8 mouse cellular contexts compared by ENCODE assay signal in genomic region chr5:21700272-21700821, GRCm38 (mm10). TPM values are rescaled to one million over a fixed set of nuclear protein-coding genes. Genes with fewer than 3 reads are reported as not detected.
DNase-seq lines count a peak whose midpoint lies in the region; ATAC-seq lines count a peak whose summit lies in the region.

No protein-coding gene starts in this region.

- H3K36me3 ChIP-seq in lung, embryonic 15.5 days, result no peaks in the 10 kb centered on the region
- no peaks in the 10 kb centered on the region for H3K36me3 ChIP-seq in embryonic facial prominence, embryonic 13.5 days
- H3K36me3 ChIP-seq in intestine, embryonic 14.5 days (ENCODE audit: control insufficient read depth, insufficient read depth, low read length), result no peaks in the 10 kb centered on the region
- no peaks in the 10 kb centered on the region for H3K36me3 ChIP-seq in neural tube, embryonic 13.5 days

- H3K4me2 ChIP-seq in lung, embryonic 15.5 days, result peak overlapping the region; percentile 73
- peak overlapping the region; percentile 76 for H3K4me2 ChIP-seq in embryonic facial prominence, embryonic 13.5 days
- peak overlapping the region; percentile 77 for H3K4me2 ChIP-seq in intestine, embryonic 14.5 days (ENCODE audit: low read length)
- peak overlapping the region; percentile 77 for H3K4me2 ChIP-seq in neural tube, embryonic 13.5 days

- peak overlapping the region; percentile 74 for H3K4me3 ChIP-seq in lung, embryonic 15.5 days
- peak overlapping the region; percentile 69 for H3K4me3 ChIP-seq in embryonic facial prominence, embryonic 13.5 days
- peak overlapping the region; percentile 67 for H3K4me3 ChIP-seq in intestine, embryonic 14.5 days (ENCODE audit: low read depth, low read length)
- peak overlapping the region; percentile 65 for H3K4me3 ChIP-seq in neural tube, embryonic 13.5 days

- no peaks in the 10 kb centered on the region for H3K27me3 ChIP-seq in lung, embryonic 15.5 days
- no peaks in the 10 kb centered on the region for H3K27me3 ChIP-seq in embryonic facial prominence, embryonic 13.5 days
- no peaks in the 10 kb centered on the region for H3K27me3 ChIP-seq in intestine, embryonic 14.5 days (replicated peaks; ENCODE audit: control insufficient read depth, insufficient read depth, low read length)
- H3K27me3 ChIP-seq in neural tube, embryonic 13.5 days, result no peaks in the 10 kb centered on the region

- ATAC-seq in lung, embryonic 15.5 days (ENCODE audit: borderline replicate concordance, extremely low read depth, low FRiP score, low TSS enrichment), result no peak
- ATAC-seq in embryonic facial prominence, embryonic 13.5 days (ENCODE audit: insufficient number of reproducible peaks, insufficient read depth, low FRiP score, low TSS enrichment, low read depth), result no peak
- ATAC-seq in intestine, embryonic 14.5 days (replicated peaks; ENCODE audit: low FRiP score, low TSS enrichment, low read depth), result no peak
- ATAC-seq in neural tube, embryonic 13.5 days (ENCODE audit: low read depth), result no peak

- no peak overlapping the region for H3K27ac ChIP-seq in lung, embryonic 15.5 days
- no peak overlapping the region for H3K27ac ChIP-seq in embryonic facial prominence, embryonic 13.5 days
- no peak overlapping the region for H3K27ac ChIP-seq in intestine, embryonic 14.5 days (ENCODE audit: low read depth)
- no peak overlapping the region for H3K27ac ChIP-seq in neural tube, embryonic 13.5 days (replicated peaks)

- H3K9ac ChIP-seq in lung, embryonic 15.5 days, result 0 out of 2 replicates have a peak overlapping the region, but pooled peaks have one; percentile 45
- peak overlapping the region; percentile 93; the same call in 1 of the 2 replicates for H3K9ac ChIP-seq in embryonic facial prominence, embryonic 13.5 days
- peak overlapping the region; percentile 41 for H3K9ac ChIP-seq in intestine, embryonic 14.5 days (ENCODE audit: low read length)
- peak overlapping the region; percentile 72 for H3K9ac ChIP-seq in neural tube, embryonic 13.5 days

- WGBS in lung, embryonic 15.5 days, result 16% methylated on average over 10 of the region's 10 CpGs
- 13% methylated on average over 10 of the region's 10 CpGs for WGBS in embryonic facial prominence, embryonic 13.5 days
- 14% methylated on average over 10 of the region's 10 CpGs for WGBS in intestine, embryonic 14.5 days
- WGBS in neural tube, embryonic 13.5 days, result 13% methylated on average over 10 of the region's 10 CpGs

- DNase-seq in lung, postnatal 36 days, result no peak
- no peak for DNase-seq in intestine, embryonic 14.5 days (ENCODE audit: low spot score)
- no peak for DNase-seq in spleen, adult 18-20 months
- DNase-seq in right cerebral cortex, postnatal 14 days, result no peak
- DNase-seq in urinary bladder, adult 2 months (ENCODE audit: low spot score), result no peak

- no peaks in the 10 kb centered on the region for H3K9me3 ChIP-seq in lung, embryonic 15.5 days
- no peaks in the 10 kb centered on the region for H3K9me3 ChIP-seq in embryonic facial prominence, embryonic 13.5 days
- no peaks in the 10 kb centered on the region for H3K9me3 ChIP-seq in intestine, embryonic 14.5 days (ENCODE audit: control insufficient read depth, low read length)
- H3K9me3 ChIP-seq in neural tube, embryonic 13.5 days, result no peaks in the 10 kb centered on the region

- 0 out of 2 replicates have a peak, but pooled peaks cover 4% of the 10 kb centered on the region for H3K4me1 ChIP-seq in lung, embryonic 15.5 days
- H3K4me1 ChIP-seq in embryonic facial prominence, embryonic 13.5 days, result no peaks in the 10 kb centered on the region
- H3K4me1 ChIP-seq in intestine, embryonic 14.5 days (replicated peaks; ENCODE audit: control insufficient read depth, insufficient read depth, low read length), result no peaks in the 10 kb centered on the region
- peaks cover 7% of the 10 kb centered on the region for H3K4me1 ChIP-seq in neural tube, embryonic 13.5 days (replicated peaks)

RNA-seq across cellular contexts. Expression of gene Napepld, which starts 0.8 kb away (rescaled TPM):
- 4.0 and 4.9 TPM in 2 replicates for polyA plus RNA-seq in lung, embryonic 15.5 days (2015; fragmentation: Nextera tagmentation; extraction: Ambion mirVana)
- 2.1 and 2.2 TPM in 2 replicates for polyA plus RNA-seq in embryonic facial prominence, embryonic 13.5 days (2015; fragmentation: Nextera tagmentation; extraction: Ambion mirVana)
- polyA plus RNA-seq in intestine, embryonic 14.5 days (2014; fragmentation: Nextera tagmentation; extraction: Ambion mirVana), result 4.2 and 5.1 TPM in 2 replicates
- polyA plus RNA-seq in neural tube, embryonic 13.5 days (2015; fragmentation: Nextera tagmentation; extraction: Ambion mirVana), result 2.0 and 2.5 TPM in 2 replicates
- polyA plus RNA-seq in urinary bladder, adult 2 months (2012; rRNA removed), result 2.1 and 2.9 TPM in 2 replicates

RNA-seq across cellular contexts. Expression of gene Pmpcb, which starts 36.6 kb away (rescaled TPM):
- polyA plus RNA-seq in lung, embryonic 15.5 days (2015; fragmentation: Nextera tagmentation; extraction: Ambion mirVana), result 76.3 and 78.8 TPM in 2 replicates
- 87.0 and 95.7 TPM in 2 replicates for polyA plus RNA-seq in embryonic facial prominence, embryonic 13.5 days (2015; fragmentation: Nextera tagmentation; extraction: Ambion mirVana)
- 78.4 and 84.1 TPM in 2 replicates for polyA plus RNA-seq in intestine, embryonic 14.5 days (2014; fragmentation: Nextera tagmentation; extraction: Ambion mirVana)
- polyA plus RNA-seq in neural tube, embryonic 13.5 days (2015; fragmentation: Nextera tagmentation; extraction: Ambion mirVana), result 77.5 and 88.0 TPM in 2 replicates
- polyA plus RNA-seq in urinary bladder, adult 2 months (2012; rRNA removed), result 63.3 and 68.0 TPM in 2 replicates

RNA-seq across cellular contexts. Expression of gene Armc10, which starts 54.7 kb away (rescaled TPM):
- 41.8 and 42.8 TPM in 2 replicates for polyA plus RNA-seq in lung, embryonic 15.5 days (2015; fragmentation: Nextera tagmentation; extraction: Ambion mirVana)
- polyA plus RNA-seq in embryonic facial prominence, embryonic 13.5 days (2015; fragmentation: Nextera tagmentation; extraction: Ambion mirVana), result 51.0 and 51.6 TPM in 2 replicates
- 52.3 and 56.8 TPM in 2 replicates for polyA plus RNA-seq in intestine, embryonic 14.5 days (2014; fragmentation: Nextera tagmentation; extraction: Ambion mirVana)
- polyA plus RNA-seq in neural tube, embryonic 13.5 days (2015; fragmentation: Nextera tagmentation; extraction: Ambion mirVana), result 57.4 and 57.8 TPM in 2 replicates
- polyA plus RNA-seq in urinary bladder, adult 2 months (2012; rRNA removed), result 33.7 and 34.2 TPM in 2 replicates

RNA-seq across cellular contexts. Expression of gene Fbxl13, which starts 54.9 kb away (rescaled TPM):
- 0.72 and 0.91 TPM in 2 replicates for polyA plus RNA-seq in lung, embryonic 15.5 days (2015; fragmentation: Nextera tagmentation; extraction: Ambion mirVana)
- polyA plus RNA-seq in embryonic facial prominence, embryonic 13.5 days (2015; fragmentation: Nextera tagmentation; extraction: Ambion mirVana), result 0.14 and 0.47 TPM in 2 replicates
- polyA plus RNA-seq in intestine, embryonic 14.5 days (2014; fragmentation: Nextera tagmentation; extraction: Ambion mirVana), result 0.23 and 0.35 TPM in 2 replicates
- 0.30 and 0.39 TPM in 2 replicates for polyA plus RNA-seq in neural tube, embryonic 13.5 days (2015; fragmentation: Nextera tagmentation; extraction: Ambion mirVana)
- 1.7 and 1.8 TPM in 2 replicates for polyA plus RNA-seq in urinary bladder, adult 2 months (2012; rRNA removed)

Comparison
In these comparisons a context has a peak if more than half of its experiments do, and no peak if none do; other contexts are left out.
1. H3K9ac ChIP-seq: peak in every context shown above with its lines; median percentile 93 in embryonic facial prominence, embryonic 13.5 days; 72 in neural tube, embryonic 13.5 days; 45 in lung, embryonic 15.5 days; 41 in intestine, embryonic 14.5 days.